Mouse (Mus musculus) MEL (cell line): ENCODE results near the gene Tead3. TPM values are rescaled to one million over a fixed set of nuclear protein-coding genes. Genes with fewer than 3 reads are reported as not detected.
"Not testable (repeated sequence)": the region's sequence is repeated elsewhere in the genome, so short reads cannot be mapped to it uniquely, and the experiment has no call there.

ENCODE experiments used
- DNase-seq: peaks from one replicate; pipeline ENCODE4 v3.0.0; 2011; ENCODE audit warnings: low read depth, low spot score
- H3K27ac ChIP-seq: 2 replicates; pipeline ENCODE4 v1.5.1; 2012; ENCODE audit warnings: low read depth, mild to moderate bottlenecking, control low read depth, low read length, moderate library complexity; ENCODE audit not compliant: control insufficient read depth
- H3K27me3 ChIP-seq, 2 experiments: fragments of 150-350 bp in 1 of 2; sonication (generic) in 1 of 2; 2 replicates each; pipeline ENCODE4 v1.6.1; 2012; ENCODE audit warnings: low read length in 2 of 2, mild to moderate bottlenecking in 2 of 2, improper control_type of control experiment in 1 of 2, moderate library complexity in 1 of 2; ENCODE audit not compliant: insufficient read depth in 2 of 2, control insufficient read depth in 1 of 2
- H3K36me3 ChIP-seq, 2 experiments: 2 replicates each; pipeline ENCODE4 v1.6.1; 2012 to 2014; ENCODE audit warnings: low read length in 2 of 2, improper control_type of control experiment in 1 of 2, inconsistent platforms in 1 of 2, mild to moderate bottlenecking in 1 of 2; ENCODE audit not compliant: insufficient read depth in 2 of 2, control insufficient read depth in 1 of 2
- H3K4me1 ChIP-seq, 2 experiments: fragments of 150-350 bp in 1 of 2; sonication (generic) in 1 of 2; 2 replicates each; pipeline ENCODE4 v1.6.1; 2012; ENCODE audit warnings: low read length in 2 of 2, improper control_type of control experiment in 1 of 2, mild to moderate bottlenecking in 1 of 2; ENCODE audit not compliant: insufficient read depth in 2 of 2, control insufficient read depth in 1 of 2
- H3K4me3 ChIP-seq, 2 experiments: fragments of 150-350 bp in 1 of 2; sonication (generic) in 1 of 2; 2 replicates each; pipeline ENCODE4 v1.5.1; 2012; ENCODE audit warnings: low read depth in 2 of 2, low read length in 2 of 2, mild to moderate bottlenecking in 2 of 2, moderate library complexity in 2 of 2, control low read depth in 1 of 2, improper control_type of control experiment in 1 of 2; ENCODE audit not compliant: control insufficient read depth in 1 of 2, insufficient read depth in 1 of 2
- H3K79me2 ChIP-seq: 2 replicates; pipeline ENCODE4 v1.6.1; 2012; ENCODE audit warnings: mild to moderate bottlenecking, low read length, moderate library complexity; ENCODE audit not compliant: control insufficient read depth, poor library complexity, insufficient read depth
- H3K9ac ChIP-seq: 2 replicates; pipeline ENCODE4 v1.6.1; 2012; ENCODE audit warnings: low read depth, mild to moderate bottlenecking, control low read depth, low read length, moderate library complexity; ENCODE audit not compliant: control insufficient read depth, poor library complexity, severe bottlenecking
- H3K9me3 ChIP-seq: fragments of 150-350 bp; sonication (generic); replicated peaks from 2 replicates; pipeline ENCODE4 v1.6.1; 2012; ENCODE audit warnings: mild to moderate bottlenecking, low read length, improper control_type of control experiment, moderate library complexity; ENCODE audit not compliant: insufficient read depth
- BHLHE40 ChIP-seq: IDR thresholded peaks from 2 replicates; pipeline ENCODE4 v1.6.1; 2012; ENCODE audit warnings: low read depth, mild to moderate bottlenecking, inconsistent platforms, low read length, improper control_type of control experiment, borderline replicate concordance
- CHD2 ChIP-seq: IDR thresholded peaks from 2 replicates; pipeline ENCODE4 v1.6.1; 2011; ENCODE audit warnings: low read length, improper control_type of control experiment
- CTCF ChIP-seq, 3 experiments: IDR thresholded peaks in 2 of 3; conservative IDR thresholded peaks in 1 of 3; 2 replicates each; pipeline ENCODE4 v1.5.1; 2011 to 2012; ENCODE audit warnings: low read length in 3 of 3, low read depth in 2 of 3, mild to moderate bottlenecking in 2 of 3, improper control_type of control experiment in 1 of 3, inconsistent platforms in 1 of 3, mixed read lengths in 1 of 3, moderate library complexity in 1 of 3; ENCODE audit not compliant: control insufficient read depth in 1 of 3, insufficient read depth in 1 of 3, poor library complexity in 1 of 3, severe bottlenecking in 1 of 3
- ELF1 ChIP-seq: IDR thresholded peaks from 2 replicates; pipeline ENCODE4 v1.6.1; 2014; ENCODE audit warnings: low read depth, mild to moderate bottlenecking, inconsistent platforms, low read length, improper control_type of control experiment, moderate library complexity
- EP300 ChIP-seq, 2 experiments: IDR thresholded peaks; 2 replicates each; pipeline ENCODE4 v1.6.1; 2011; ENCODE audit warnings: improper control_type of control experiment in 2 of 2, low read length in 2 of 2, low read depth in 1 of 2, mild to moderate bottlenecking in 1 of 2
- GABPA ChIP-seq: IDR thresholded peaks from 2 replicates; pipeline ENCODE4 v1.6.1; 2012; ENCODE audit warnings: low read depth, mild to moderate bottlenecking, inconsistent platforms, low read length, improper control_type of control experiment, moderate library complexity
- GATA1 ChIP-seq: IDR thresholded peaks from 2 replicates; pipeline ENCODE4 v1.6.1; 2011; ENCODE audit warnings: low read depth, low read length, improper control_type of control experiment
- HCFC1 ChIP-seq: IDR thresholded peaks from 2 replicates; pipeline ENCODE4 v1.6.1; 2012; ENCODE audit warnings: low read depth, mild to moderate bottlenecking, inconsistent platforms, low read length, improper control_type of control experiment, moderate library complexity
- JUND ChIP-seq: IDR thresholded peaks from 2 replicates; pipeline ENCODE4 v1.6.1; 2011; ENCODE audit warnings: low read depth, mild to moderate bottlenecking, improper control_type of control experiment, low read length
- MAFK ChIP-seq: IDR thresholded peaks from 2 replicates; pipeline ENCODE4 v1.6.1; 2011; ENCODE audit warnings: low read depth, mild to moderate bottlenecking, low read length, improper control_type of control experiment, borderline replicate concordance
- MEF2A ChIP-seq: IDR thresholded peaks from 2 replicates; pipeline ENCODE4 v1.6.1; 2014; ENCODE audit warnings: low read depth, mild to moderate bottlenecking, inconsistent platforms, low read length, improper control_type of control experiment; ENCODE audit not compliant: poor library complexity, insufficient replicate concordance, severe bottlenecking; ENCODE audit errors: extremely low read depth
- MYB ChIP-seq: IDR thresholded peaks from 2 replicates; pipeline ENCODE4 v1.6.1; 2011; ENCODE audit warnings: mild to moderate bottlenecking, low read depth, low read length, improper control_type of control experiment
- MYC ChIP-seq: IDR thresholded peaks from 2 replicates; pipeline ENCODE4 v1.6.1; 2011; ENCODE audit warnings: low read depth, mild to moderate bottlenecking, low read length, improper control_type of control experiment, moderate library complexity
- NELFE ChIP-seq: IDR thresholded peaks from 2 replicates; pipeline ENCODE4 v1.6.1; 2011; ENCODE audit warnings: low read depth, low read length, improper control_type of control experiment
- POLR2A ChIP-seq, 2 experiments: IDR thresholded peaks; 2 replicates each; pipeline ENCODE4 v1.6.1; 2011 to 2012; ENCODE audit warnings: low read length in 2 of 2, mild to moderate bottlenecking in 2 of 2, control low read depth in 1 of 2, improper control_type of control experiment in 1 of 2, low read depth in 1 of 2, moderate library complexity in 1 of 2; ENCODE audit not compliant: control insufficient read depth in 1 of 2, insufficient read depth in 1 of 2, poor library complexity in 1 of 2
- RCOR1 ChIP-seq: IDR thresholded peaks from 2 replicates; pipeline ENCODE4 v1.6.1; 2012; ENCODE audit warnings: low read depth, mild to moderate bottlenecking, inconsistent platforms, low read length, improper control_type of control experiment
- SIN3A ChIP-seq: IDR thresholded peaks from 2 replicates; pipeline ENCODE4 v1.6.1; 2012; ENCODE audit warnings: low read length, improper control_type of control experiment, inconsistent platforms
- TBP ChIP-seq: IDR thresholded peaks from 2 replicates; pipeline ENCODE4 v1.8.0; 2011; ENCODE audit warnings: low read depth, low read length, improper control_type of control experiment
- TCF12 ChIP-seq: IDR thresholded peaks from 2 replicates; pipeline ENCODE4 v1.6.1; 2014; ENCODE audit warnings: low read depth, mild to moderate bottlenecking, inconsistent platforms, low read length, improper control_type of control experiment, moderate library complexity
- USF1 ChIP-seq: IDR thresholded peaks from 2 replicates; pipeline ENCODE4 v1.6.1; 2014; ENCODE audit warnings: low read depth, mild to moderate bottlenecking, inconsistent platforms, low read length, improper control_type of control experiment, moderate library complexity
- ZNF384 ChIP-seq: IDR thresholded peaks from 2 replicates; pipeline ENCODE4 v1.6.1; 2012; ENCODE audit warnings: low read depth, mild to moderate bottlenecking, inconsistent platforms, low read length, improper control_type of control experiment
- polyA plus RNA-seq, 2 experiments: library from polyadenylated mRNA; stranded (reverse) in 1 of 2; unstranded in 1 of 2; fragments of >175 nt in 1 of 2; fragments of >200 nt in 1 of 2; gene quantifications; 2 replicates each; pipeline versions ENCODE4 v1.2.1 to v1.2.4; 2012; ENCODE audit warnings: low replicate concordance in 2 of 2, low read depth in 1 of 2; ENCODE audit not compliant: insufficient read length in 2 of 2, insufficient read depth in 1 of 2, missing spikeins in 1 of 2
- total RNA-seq: library from RNA; depleted of rRNA; stranded (reverse); fragments of 300-350 nt; gene quantifications from 2 replicates; pipeline ENCODE4 v1.2.3, GENCODE M21; 2012

Tead3 gene
- total and polyA plus RNA-seq, 3 experiments: 0.73 to 4.1 TPM; not detected in 1

GRCm38 (mm10) chr17:28361921-28362652 is 11.5 kb upstream of the Tead3 start:
- peak overlapping the region; percentile 55 to 61 for H3K4me3 ChIP-seq
- H3K79me2 ChIP-seq: no peaks in the 10 kb centered on the region
- H3K27ac ChIP-seq: no peak overlapping the region
- H3K9me3 ChIP-seq: no peaks in the 10 kb centered on the region
- H3K27me3 ChIP-seq: no peaks in the 10 kb centered on the region
- H3K9ac ChIP-seq: peak overlapping the region; percentile 72
- no peak for DNase-seq
- peaks cover 0 to 11% of the 10 kb centered on the region in 2 experiments; a peak in 2 of 4 replicates for H3K4me1 ChIP-seq
- peaks cover 0 to 4% of the 10 kb centered on the region in 2 experiments; a peak in 2 of 4 replicates for H3K36me3 ChIP-seq
- TF ChIP-seq GABPA (no peak), SIN3A (peak; percentile 30; the same call in 1 of the 2 replicates), EP300 (IDR thresholded peaks at IDR 0.05; ENCODE audit: low read depth in 1 of 2, low read length in 2 of 2) (0 out of 4 replicates have a peak, but pooled peaks of 1 of the 2 experiments have one; percentile 18), RCOR1 (0 out of 2 replicates have a peak, but pooled peaks have one; percentile 5), ELF1 (0 out of 2 replicates have a peak, but pooled peaks have one; percentile 7), ZNF384 (peak; percentile 96), GATA1 (0 out of 2 replicates have a peak, but pooled peaks have one; percentile 51), BHLHE40 (no peak), TBP (no peak), POLR2A (IDR thresholded peaks at IDR 0.05; ENCODE audit: control insufficient read depth in 1 of 2, insufficient read depth in 1 of 2, low read depth in 1 of 2, low read length in 2 of 2, poor library complexity in 1 of 2) (peak in 1 of 2 experiments; percentile 44; a peak in 1 of 4 replicates), HCFC1 (peak; percentile 36; the same call in 1 of the 2 replicates), MAFK (no peak), TCF12 (no peak)

DNA sequence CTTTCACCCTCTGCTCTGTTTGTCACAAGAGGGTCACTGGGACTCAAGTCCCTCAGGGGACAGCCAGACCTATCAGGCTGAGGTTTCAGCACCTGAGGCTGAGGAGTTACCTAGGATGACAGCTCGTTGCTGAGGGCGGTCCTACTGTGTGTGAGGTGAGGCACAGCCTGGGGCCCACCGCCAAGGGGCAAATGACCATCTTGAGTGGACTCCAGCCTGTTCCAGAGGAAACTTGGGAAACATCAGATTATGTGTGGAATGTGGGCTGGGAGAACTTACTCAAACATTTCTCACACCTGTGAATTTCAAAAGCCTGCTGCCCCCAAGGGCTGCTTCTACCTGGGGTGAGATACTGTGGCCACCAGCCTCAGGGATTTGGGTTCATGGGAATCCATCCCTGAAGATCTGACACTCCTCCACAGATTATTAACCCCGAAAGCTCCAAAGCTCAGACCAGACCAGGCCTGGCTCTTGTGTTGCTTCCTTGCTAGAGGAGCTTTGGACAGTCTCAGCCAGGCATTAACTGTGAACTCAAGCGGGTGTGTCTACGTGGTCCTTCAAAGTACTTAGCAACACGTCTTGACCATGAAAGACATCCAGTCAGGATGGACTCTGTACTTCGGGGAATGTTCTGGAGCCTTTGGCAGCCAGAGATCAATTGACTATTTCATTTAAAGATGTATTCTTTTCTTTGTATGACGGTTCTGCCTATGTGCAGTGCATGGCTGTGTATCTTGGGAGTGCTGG is 10.1 kb upstream of the Tead3 start:
- peaks cover 0 to 11% of the 10 kb centered on the region in 2 experiments; a peak in 2 of 4 replicates for H3K4me1 ChIP-seq
- H3K79me2 ChIP-seq: no peaks in the 10 kb centered on the region
- peaks cover 0 to 4% of the 10 kb centered on the region in 2 experiments; a peak in 2 of 4 replicates for H3K36me3 ChIP-seq
- no peak for DNase-seq
- H3K27me3 ChIP-seq: no peaks in the 10 kb centered on the region
- no peak overlapping the region for H3K4me3 ChIP-seq
- no peak overlapping the region for H3K27ac ChIP-seq
- H3K9ac ChIP-seq: no peak overlapping the region
- TF ChIP-seq MYB: no peak
- no peak for TF ChIP-seq MEF2A
- TF ChIP-seq MYC: no peak
- no peak for TF ChIP-seq JUND
- no peak for TF ChIP-seq NELFE
- no peak for TF ChIP-seq BHLHE40
- no peak for TF ChIP-seq EP300 (IDR thresholded peaks at IDR 0.05; ENCODE audit: low read depth in 1 of 2, low read length in 2 of 2)
- no peak for TF ChIP-seq POLR2A (IDR thresholded peaks at IDR 0.05; ENCODE audit: control insufficient read depth in 1 of 2, insufficient read depth in 1 of 2, low read depth in 1 of 2, low read length in 2 of 2, poor library complexity in 1 of 2)
- TF ChIP-seq CTCF (IDR thresholded peaks at IDR 0.05 in 2 of 3, conservative IDR thresholded peaks at IDR 0.05 in 1 of 3; ENCODE audit: control insufficient read depth in 1 of 3, insufficient read depth in 1 of 3, low read depth in 2 of 3, low read length in 3 of 3, poor library complexity in 1 of 3, severe bottlenecking in 1 of 3): no peak
- TF ChIP-seq USF1: no peak
- no peak for TF ChIP-seq CHD2
- no peaks in the 10 kb centered on the region for H3K9me3 ChIP-seq

- not testable (repeated sequence) for H3K4me3 ChIP-seq, H3K79me2 ChIP-seq, DNase-seq, H3K9ac ChIP-seq, H3K36me3 ChIP-seq, H3K9me3 ChIP-seq, H3K27ac ChIP-seq, H3K27me3 ChIP-seq
- peaks cover 0 to 11% of the 10 kb centered on the region in 2 experiments; a peak in 2 of 4 replicates for H3K4me1 ChIP-seq
Observed at GRCm38 (mm10) chr17:28358576-28359261, 8.1 kb upstream of the Tead3 start.
